In the genomic region with DNA sequence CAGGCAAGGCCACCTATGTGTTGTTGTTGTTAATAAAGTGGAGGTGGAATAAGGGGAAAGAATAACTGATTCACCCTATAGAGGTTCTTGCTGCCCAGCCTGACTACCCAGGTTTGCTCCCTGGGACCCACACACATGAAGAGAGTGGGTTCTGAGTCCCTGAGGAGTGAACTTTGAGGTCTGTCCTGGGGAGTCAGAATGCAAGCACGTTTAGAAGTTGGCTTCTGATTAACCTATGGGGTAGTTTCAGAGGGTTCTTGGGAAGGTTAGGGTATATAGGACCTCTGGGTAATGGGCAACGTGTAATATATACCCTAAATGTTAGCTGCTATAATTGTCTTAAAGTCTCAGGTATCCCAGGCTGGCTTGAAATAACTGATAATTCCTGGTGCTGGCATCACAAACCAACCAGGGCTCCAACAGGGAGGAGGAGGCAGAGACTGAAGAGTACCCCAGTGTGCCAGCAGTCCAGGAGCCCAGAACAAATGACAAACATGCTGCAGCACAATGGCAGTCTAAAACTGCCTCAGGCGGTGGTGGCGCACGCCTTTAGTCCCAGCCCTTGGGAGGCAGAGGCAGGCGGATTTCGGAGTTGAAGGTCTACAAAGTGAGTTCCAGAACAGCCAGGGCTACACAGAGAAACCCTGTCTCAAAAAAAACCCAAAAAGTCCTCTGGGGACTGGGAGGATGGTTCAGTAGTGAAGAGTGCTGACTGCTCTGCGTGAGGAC, we compare ENCODE assay signal across 30 mouse cellular contexts.
"Had no signal": no experiment of that assay in that cellular context is flagged by ENCODE, and none has a peak within 500 bp of the region (broad histone marks: within the 10 kb centered on the region; RNA-seq: fewer than 3 reads in every experiment).

No protein-coding gene starts in this region.

- DNase-seq: left cerebral cortex, postnatal 4 days; liver; liver, embryonic 13.5 days; lung, adult 18-20 months; lung, adult 2 months; lung, embryonic 14.5 days; lung, postnatal 10 days; lung, postnatal 14 days; lung, postnatal 36 days; lung, postnatal 4 days; midbrain, embryonic 14.5 days had no signal

- H3K9me3 ChIP-seq: limb, embryonic 12.5 days; limb, embryonic 13.5 days; limb, embryonic 15.5 days; liver, embryonic 12.5 days; liver, embryonic 13.5 days; liver, embryonic 15.5 days; lung, embryonic 15.5 days; megakaryocyte, embryonic 14.5 days; midbrain, embryonic 10.5 days; midbrain, embryonic 12.5 days; midbrain, embryonic 13.5 days; midbrain, embryonic 15.5 days; neural tube, embryonic 12.5 days had no signal

- H3K4me1 ChIP-seq: limb, embryonic 12.5 days; limb, embryonic 13.5 days; limb, embryonic 15.5 days; liver, embryonic 12.5 days; liver, embryonic 13.5 days; liver, embryonic 15.5 days; lung, embryonic 15.5 days; midbrain, embryonic 10.5 days; midbrain, embryonic 12.5 days; midbrain, embryonic 13.5 days; midbrain, embryonic 15.5 days; neural tube, embryonic 12.5 days had no signal

- H3K27ac ChIP-seq: limb, embryonic 12.5 days; limb, embryonic 13.5 days; limb, embryonic 15.5 days; liver, embryonic 13.5 days; liver, embryonic 14.5 days; liver, embryonic 15.5 days; lung, embryonic 15.5 days; macrophage; midbrain, embryonic 10.5 days; midbrain, embryonic 12.5 days; midbrain, embryonic 13.5 days; midbrain, embryonic 15.5 days; neural tube, embryonic 12.5 days had no signal

- H3K9ac ChIP-seq: limb, embryonic 12.5 days; limb, embryonic 13.5 days; limb, embryonic 15.5 days; liver, embryonic 12.5 days; liver, embryonic 13.5 days; liver, embryonic 14.5 days; liver, embryonic 15.5 days; liver, postnatal 0 days; lung, embryonic 14.5 days; lung, embryonic 15.5 days; midbrain, embryonic 12.5 days; midbrain, embryonic 13.5 days; midbrain, embryonic 15.5 days; neural tube, embryonic 12.5 days had no signal

- H3K27me3 ChIP-seq: limb, embryonic 12.5 days; limb, embryonic 13.5 days; limb, embryonic 15.5 days; liver, embryonic 12.5 days; liver, embryonic 13.5 days; liver, embryonic 15.5 days; lung, embryonic 15.5 days; megakaryocyte, embryonic 14.5 days; midbrain, embryonic 12.5 days; midbrain, embryonic 13.5 days; midbrain, embryonic 15.5 days; neural tube, embryonic 12.5 days had no signal

- H3K4me2 ChIP-seq: limb, embryonic 12.5 days; limb, embryonic 13.5 days; limb, embryonic 15.5 days; liver, embryonic 11.5 days; liver, embryonic 12.5 days; liver, embryonic 13.5 days; liver, embryonic 15.5 days; lung, embryonic 14.5 days; lung, embryonic 15.5 days; midbrain, embryonic 11.5 days; midbrain, embryonic 12.5 days; midbrain, embryonic 13.5 days; midbrain, embryonic 15.5 days; neural tube, embryonic 12.5 days had no signal

- H3K4me3 ChIP-seq: limb, embryonic 12.5 days; limb, embryonic 13.5 days; limb, embryonic 15.5 days; liver, embryonic 12.5 days; liver, embryonic 13.5 days; liver, embryonic 15.5 days; lung, embryonic 15.5 days; megakaryocyte, embryonic 14.5 days; midbrain, embryonic 10.5 days; midbrain, embryonic 12.5 days; midbrain, embryonic 13.5 days; midbrain, embryonic 15.5 days; myocyte; neural tube, embryonic 12.5 days had no signal

- ATAC-seq: liver, embryonic 12.5 days; liver, postnatal 0 days; midbrain, embryonic 13.5 days; midbrain, embryonic 15.5 days; midbrain, embryonic 16.5 days had no signal
